Mouse (Mus musculus) cerebellum, adult 11-12 months (tissue): ENCODE data around the gene Olfr488.
"Not testable (repeated sequence)": the region's sequence is repeated elsewhere in the genome, so short reads cannot be mapped to it uniquely, and the experiment has no call there.

ENCODE experiments used
- DNase-seq: peaks from one replicate; pipeline ENCODE4 v3.0.0; 2022

The Olfr488 gene

DNA sequence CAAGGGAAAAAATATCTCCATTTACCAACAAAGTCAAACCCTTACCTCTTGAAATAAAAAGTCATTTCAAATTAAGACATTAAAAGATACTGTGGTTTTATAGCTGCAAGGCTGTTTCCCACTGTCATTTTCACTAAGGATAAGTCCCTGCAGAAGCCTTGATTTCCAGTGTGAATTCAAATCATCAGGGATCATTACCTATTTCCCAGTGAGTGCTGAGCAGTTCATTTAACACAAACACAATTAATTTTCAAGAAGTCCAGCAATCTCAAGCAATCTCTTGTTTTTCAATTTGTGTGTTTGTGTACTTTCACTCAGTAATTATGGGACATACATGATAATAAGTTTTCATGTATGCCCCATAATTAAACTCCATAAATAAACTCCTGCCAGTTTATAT is at the start of gene Olfr488:
Olfr488 (minus strand) TSS at position 101 of the 400 bp plus-strand sequence.
- no peak for DNase-seq

DNA sequence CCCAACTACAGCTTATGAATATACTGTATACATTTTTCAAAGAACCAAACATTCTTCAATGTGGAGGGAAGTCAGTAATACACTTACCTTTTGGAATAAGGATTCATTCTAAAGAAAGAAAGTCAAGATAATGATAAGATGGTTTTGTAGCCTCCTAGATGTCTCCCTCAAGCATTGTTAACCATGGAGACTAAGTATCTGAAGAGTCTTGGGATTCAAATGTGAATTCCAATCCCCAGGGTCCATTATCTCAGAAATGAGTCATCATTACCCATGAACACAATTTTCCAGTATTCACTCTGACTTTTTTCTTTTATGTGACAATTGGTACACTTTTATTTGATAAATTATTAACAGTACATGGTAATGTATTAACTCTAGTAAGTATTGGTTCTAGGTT is 30.7 kb upstream of the Olfr488 start, which contains the start of gene Olfr490:
Olfr490 (minus strand) TSS at position 101 of the 400 bp plus-strand sequence.
- DNase-seq = no peak

DNA sequence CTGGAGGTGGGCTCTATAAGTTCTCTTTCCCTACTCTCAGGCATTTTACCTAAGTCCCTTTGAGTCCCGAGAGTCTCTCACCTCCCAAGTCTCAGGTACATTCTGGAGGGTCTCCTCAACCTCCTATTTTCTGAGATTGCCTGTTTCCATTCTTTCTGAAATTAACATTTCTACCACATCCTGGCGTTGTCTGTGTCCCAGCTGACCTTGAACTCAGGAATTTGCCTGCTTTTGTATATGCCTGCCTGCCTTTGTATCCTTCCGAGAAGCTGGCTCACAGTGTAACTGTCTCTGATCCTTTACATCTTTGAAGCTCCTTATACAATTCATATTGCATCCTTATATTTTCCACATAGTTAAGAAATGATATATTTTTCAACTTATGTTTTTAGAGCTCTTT is 24.6 kb downstream of the Olfr488 start:
- no peak for DNase-seq

DNA sequence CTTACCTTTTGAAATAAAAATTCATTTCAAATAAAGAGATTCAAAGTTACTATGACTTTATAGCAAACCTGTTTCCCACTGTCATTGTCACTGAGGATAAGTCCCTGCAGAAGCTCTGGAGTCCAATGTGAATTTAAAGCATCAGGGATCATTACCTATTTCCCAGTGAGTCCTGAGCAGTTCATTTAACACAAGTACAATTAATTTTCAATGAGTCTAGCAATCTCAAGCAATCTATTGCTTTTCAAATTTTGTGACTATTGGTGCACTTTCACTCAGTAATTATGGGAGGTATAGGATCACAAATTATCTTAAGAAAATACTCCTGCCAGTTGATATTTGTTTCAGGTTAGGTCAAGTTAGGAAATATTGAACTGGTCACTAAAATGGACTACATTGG is 43.6 kb downstream of the Olfr488 start, which contains the start of gene Olfr487:
Olfr487 (minus strand) TSS at position 101 of the 400 bp plus-strand sequence.
- not testable (repeated sequence) for DNase-seq
